ENCODE assay signal across 15 mouse cellular contexts in the genomic region with DNA sequence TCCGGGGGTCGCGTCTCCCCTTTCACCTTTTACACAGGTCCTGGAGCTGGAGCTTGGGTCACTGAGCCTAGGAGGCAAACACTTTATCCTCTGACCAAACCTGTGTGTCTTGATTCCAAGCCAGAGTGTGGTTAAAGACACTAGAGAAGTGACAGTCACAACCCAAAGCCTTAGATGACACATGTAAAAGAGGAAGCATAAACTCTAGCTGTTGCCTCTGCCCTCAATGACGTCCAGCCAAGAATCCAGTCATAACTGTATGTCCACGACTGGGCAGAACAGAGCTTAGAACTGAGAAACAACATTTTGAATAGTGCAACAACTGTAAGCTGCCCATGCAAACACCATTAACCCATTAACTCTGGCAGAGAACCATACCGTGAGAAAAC.
A peak's percentile ranks its signal among the peaks of the same experiment; 100 is the strongest.
DNase-seq lines count a peak whose midpoint lies in the region; ATAC-seq and TF ChIP-seq lines count a peak whose summit lies in the region.
"Had no signal": no experiment of that assay in that cellular context is flagged by ENCODE, and none has a peak within 500 bp of the region (broad histone marks: within the 10 kb centered on the region; RNA-seq: fewer than 3 reads in every experiment).

No protein-coding gene starts in this region.

- H3K4me3 ChIP-seq in liver, embryonic 12.5 days: no peak overlapping the region
- H3K4me3 ChIP-seq in liver, embryonic 11.5 days (ENCODE audit: low read depth, low read length): no peak overlapping the region
- no peak overlapping the region for H3K4me3 ChIP-seq in stomach, embryonic 16.5 days (replicated peaks; ENCODE audit: low read length)
- H3K4me3 ChIP-seq in left cerebral cortex, adult 2 months: no peak overlapping the region
- H3K4me3 ChIP-seq: embryonic facial prominence, embryonic 10.5 days; limb, embryonic 12.5 days had no signal

- no peaks in the 10 kb centered on the region for H3K27me3 ChIP-seq in liver, embryonic 12.5 days (replicated peaks)
- no peaks in the 10 kb centered on the region for H3K27me3 ChIP-seq in liver, embryonic 11.5 days (replicated peaks; ENCODE audit: control insufficient read depth, insufficient read depth, low read length)
- H3K27me3 ChIP-seq in stomach, embryonic 16.5 days (ENCODE audit: control insufficient read depth, insufficient read depth, low read length): no peaks in the 10 kb centered on the region
- H3K27me3 ChIP-seq: limb, embryonic 12.5 days had no signal

- peak overlapping the region; percentile 43 for H3K27ac ChIP-seq in liver, embryonic 12.5 days
- no peak overlapping the region for H3K27ac ChIP-seq in liver, embryonic 11.5 days (ENCODE audit: low read depth, low read length)
- peak overlapping the region; percentile 15; the same call in 1 of the 2 replicates for H3K27ac ChIP-seq in stomach, embryonic 16.5 days (ENCODE audit: low read length)
- H3K27ac ChIP-seq in left cerebral cortex, adult 2 months: no peak overlapping the region
- H3K27ac ChIP-seq: embryonic facial prominence, embryonic 10.5 days; limb, embryonic 12.5 days had no signal

- H3K9me3 ChIP-seq in liver, embryonic 12.5 days (replicated peaks): no peaks in the 10 kb centered on the region
- H3K9me3 ChIP-seq in liver, embryonic 11.5 days (ENCODE audit: control insufficient read depth, low read length): no peaks in the 10 kb centered on the region
- no peaks in the 10 kb centered on the region for H3K9me3 ChIP-seq in stomach, embryonic 16.5 days (replicated peaks; ENCODE audit: control insufficient read depth, low read length)
- H3K9me3 ChIP-seq: embryonic facial prominence, embryonic 10.5 days; limb, embryonic 12.5 days had no signal

- H3K4me2 ChIP-seq in liver, embryonic 12.5 days: no peak overlapping the region
- H3K4me2 ChIP-seq in liver, embryonic 11.5 days: no peak overlapping the region
- no peak overlapping the region for H3K4me2 ChIP-seq in stomach, embryonic 16.5 days (ENCODE audit: low read depth, low read length)
- H3K4me2 ChIP-seq: limb, embryonic 12.5 days had no signal

- no peaks in the 10 kb centered on the region for H3K36me3 ChIP-seq in liver, embryonic 12.5 days
- no peaks in the 10 kb centered on the region for H3K36me3 ChIP-seq in liver, embryonic 11.5 days (ENCODE audit: control insufficient read depth, insufficient read depth, low read length)
- H3K36me3 ChIP-seq in stomach, embryonic 16.5 days (ENCODE audit: control insufficient read depth, insufficient read depth, low read length): no peaks in the 10 kb centered on the region
- H3K36me3 ChIP-seq: embryonic facial prominence, embryonic 10.5 days; limb, embryonic 12.5 days had no signal

- no peak for DNase-seq in liver, embryonic 11.5 days (ENCODE audit: low spot score)
- peak; percentile 28 for DNase-seq in kidney, postnatal 14 days
- no peak for DNase-seq in left cerebral cortex, adult 2 months (ENCODE audit: extremely low spot score in 1 of 2, low spot score in 2 of 2)
- no peak for DNase-seq in spleen, postnatal 36 days (ENCODE audit: low spot score in 2 of 2)
- DNase-seq: adrenal gland, adult 8-10 months; heart, adult 18-20 months; heart, postnatal 14 days; layer of hippocampus, postnatal 36 days; right cerebral cortex, postnatal 14 days; thymus, postnatal 25 days had no signal

- WGBS in liver, embryonic 12.5 days (ENCODE audit: insufficient replicate concordance): 51% methylated on average over 6 of the region's 6 CpGs
- 54% methylated on average over 6 of the region's 6 CpGs for WGBS in liver, embryonic 11.5 days
- 45% methylated on average over 6 of the region's 6 CpGs for WGBS in stomach, embryonic 16.5 days

- intact Hi-C loops in left cerebral cortex, adult 2 months (cut with DNase I): no loop called here

- ATAC-seq in liver, embryonic 12.5 days: no peak
- ATAC-seq in liver, embryonic 11.5 days (replicated peaks; ENCODE audit: low FRiP score): no peak
- ATAC-seq in common myeloid progenitor, adult 5-6 weeks (replicated peaks; ENCODE audit: low read depth, poor library complexity, severe bottlenecking): peak; percentile 95
- ATAC-seq in stomach, embryonic 16.5 days (ENCODE audit: insufficient read depth, low FRiP score): no peak

- no peak for TF ChIP-seq CTCF in left cerebral cortex, adult 2 months (IDR thresholded peaks at IDR 0.05)

- H3K4me1 ChIP-seq in liver, embryonic 12.5 days: 0 out of 2 replicates have a peak, but pooled peaks cover 5% of the 10 kb centered on the region
- 0 out of 2 replicates have a peak, but pooled peaks cover 3% of the 10 kb centered on the region for H3K4me1 ChIP-seq in liver, embryonic 11.5 days (replicated peaks; ENCODE audit: control insufficient read depth, insufficient read depth, low read length)
- peaks cover 11% of the 10 kb centered on the region for H3K4me1 ChIP-seq in stomach, embryonic 16.5 days (ENCODE audit: control insufficient read depth, insufficient read depth, low read length)

- H3K9ac ChIP-seq in liver, embryonic 12.5 days: no peak overlapping the region
- no peak overlapping the region for H3K9ac ChIP-seq in liver, embryonic 11.5 days (ENCODE audit: low read depth, low read length)
- no peak overlapping the region for H3K9ac ChIP-seq in stomach, embryonic 16.5 days (ENCODE audit: low read length)
- H3K9ac ChIP-seq: limb, embryonic 12.5 days had no signal

Comparison
In these comparisons a context has a peak if more than half of its experiments do, and no peak if none do; other contexts are left out.
1. H3K27ac ChIP-seq: peak in liver, embryonic 12.5 days (single experiment) and stomach, embryonic 16.5 days (single experiment); none in liver, embryonic 11.5 days (single experiment) and left cerebral cortex, adult 2 months (single experiment).